Mouse (Mus musculus): ENCODE data around the gene Dzip3.

DNA sequence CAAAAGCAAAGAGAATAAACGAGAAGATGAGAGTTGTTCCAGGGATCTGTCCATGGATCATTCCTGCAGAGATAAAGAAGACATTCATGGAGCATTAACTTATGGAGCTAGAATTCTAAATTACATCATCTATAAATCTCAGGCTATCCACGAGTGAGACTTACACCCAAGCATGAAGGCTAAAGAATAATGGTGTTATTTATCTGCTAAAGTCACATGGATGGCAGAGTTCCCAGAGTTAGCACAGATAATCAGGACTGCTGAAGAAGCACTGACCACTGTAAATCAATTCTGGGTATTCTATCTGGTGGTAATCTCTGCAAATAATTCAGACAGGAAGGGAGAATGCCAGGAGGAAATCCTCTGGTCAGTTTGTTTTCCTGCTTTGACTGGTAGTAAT, 103.2 kb downstream of the Dzip3 start:
- TF ChIP-seq CTCF (IDR thresholded peaks at IDR 0.05; ENCODE audit: low read depth, low read length) (no peak), POLR2A (IDR thresholded peaks at IDR 0.05; ENCODE audit: extremely low read depth, insufficient read depth, low read length) (no peak)
